Mouse (Mus musculus) liver, adult 2 months (tissue): ENCODE results near the gene Zfp618.

Experiments
- CTCF ChIP-seq: fragments of 200-500 bp; IDR thresholded peaks from 2 replicates; pipeline ENCODE4 v1.5.1; 2011; ENCODE audit warnings: low read depth, low read length, control low read depth
- POLR2A ChIP-seq: fragments of 200-500 bp; IDR thresholded peaks from 2 replicates; pipeline ENCODE4 v1.6.1; 2011; ENCODE audit warnings: low read length, control low read depth; ENCODE audit not compliant: insufficient read depth; ENCODE audit errors: extremely low read depth

- no peak for TF ChIP-seq POLR2A
- no peak for TF ChIP-seq CTCF
Measured at GRCm38 (mm10) chr4:63010226-63010625, 44.9 kb downstream of the Zfp618 start.
